Mouse (Mus musculus): ENCODE results near the gene Atp2c2. TPM values are rescaled to one million over a fixed set of nuclear protein-coding genes. Genes with fewer than 3 reads are reported as not detected.

Gene Atp2c2
- total RNA-seq (2017): not detected in 2 replicates

DNA sequence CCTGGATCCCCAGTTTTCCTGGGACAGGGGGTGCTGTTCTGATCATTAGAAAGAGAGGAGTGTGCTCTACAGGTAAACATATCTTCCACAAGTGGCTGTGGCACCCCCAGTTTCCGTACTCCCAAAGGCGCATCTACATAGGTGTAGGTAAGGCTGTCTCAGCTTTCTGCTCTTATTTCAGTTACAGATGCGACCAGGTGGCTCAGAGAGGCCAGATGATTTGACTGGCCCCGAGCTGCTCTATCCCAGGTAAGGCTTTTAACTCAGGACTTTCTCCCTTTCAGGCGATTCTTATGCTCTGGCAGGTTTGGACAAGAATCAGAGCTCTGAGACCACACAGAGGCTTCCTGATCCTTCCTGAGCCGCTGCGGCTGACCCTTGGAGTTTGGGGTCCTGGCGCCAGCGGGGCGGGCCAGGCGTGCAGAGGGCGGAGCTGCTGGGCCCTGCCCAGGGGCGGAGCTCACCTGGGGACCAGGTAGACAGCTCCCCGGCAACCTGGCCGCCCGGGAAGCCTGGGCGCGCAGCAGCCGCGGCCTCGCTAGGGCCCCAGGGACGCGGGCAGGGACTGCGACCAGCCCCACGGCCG, at the start of gene Atp2c2:
Atp2c2 (plus strand) TSS at position 461 of the 586 bp plus-strand sequence.
- ATAC-seq (ENCODE audit: extremely low read depth, insufficient number of reproducible peaks, low FRiP score, poor library complexity, severe bottlenecking): no peak

DNA sequence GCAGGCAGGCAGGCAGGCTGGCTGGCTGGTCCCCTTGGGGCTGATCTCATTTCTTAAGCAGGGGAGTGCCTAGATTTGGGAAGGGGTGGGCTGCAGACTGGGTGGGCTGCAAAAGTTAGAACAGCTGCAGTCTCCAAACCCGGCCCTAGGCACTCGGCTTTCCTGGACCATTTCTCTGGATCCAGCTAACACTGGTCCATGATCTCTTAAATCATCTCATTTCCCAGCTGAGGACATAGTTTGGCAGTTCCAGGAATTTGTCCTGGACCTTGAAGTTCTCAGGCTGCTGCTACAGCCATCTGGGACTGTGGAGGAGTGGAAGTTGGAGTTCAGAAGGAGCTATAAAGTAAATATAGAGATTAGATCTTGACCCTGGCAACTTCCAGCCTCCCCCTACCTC, 48.5 kb upstream of the Atp2c2 start:
- no peak for ATAC-seq (ENCODE audit: extremely low read depth, insufficient number of reproducible peaks, low FRiP score, poor library complexity, severe bottlenecking)

DNA sequence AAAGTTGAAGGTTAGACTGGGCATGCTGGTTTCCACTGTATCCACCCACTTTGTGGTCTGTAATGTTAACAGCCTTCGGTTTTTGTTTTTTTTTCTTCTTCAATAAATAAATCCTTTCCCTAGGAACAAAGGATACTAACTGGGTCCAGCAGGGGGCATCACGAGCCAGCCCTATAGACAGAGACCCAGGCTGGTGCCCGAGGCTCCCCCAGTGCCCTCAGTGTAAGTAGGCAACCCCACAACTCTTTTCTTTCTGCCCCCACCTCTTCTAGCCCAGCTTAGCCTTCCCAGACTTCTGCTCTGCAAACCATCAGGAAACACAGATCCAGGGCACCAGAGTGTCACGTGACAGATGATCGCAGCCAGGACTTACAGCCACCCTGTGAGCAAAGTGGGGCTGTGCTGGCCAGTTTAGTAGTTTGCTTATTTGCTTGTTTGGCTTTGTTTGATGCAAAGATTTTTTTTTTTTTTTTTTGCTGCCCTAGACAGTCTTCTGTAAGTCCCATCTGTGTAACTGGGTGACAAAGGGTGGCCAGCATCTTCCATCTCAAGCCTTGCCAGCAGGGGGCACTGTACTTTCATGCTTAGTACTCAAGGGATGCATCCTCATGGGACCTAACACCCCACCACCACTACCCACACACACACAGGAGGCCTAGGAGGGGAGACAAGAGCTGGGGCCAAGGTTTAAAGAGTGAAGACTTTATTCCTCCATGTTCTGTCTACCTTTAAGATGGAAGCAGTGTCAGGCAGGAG, 42.9 kb upstream of the Atp2c2 start:
- ATAC-seq (ENCODE audit: extremely low read depth, insufficient number of reproducible peaks, low FRiP score, poor library complexity, severe bottlenecking): no peak

DNA sequence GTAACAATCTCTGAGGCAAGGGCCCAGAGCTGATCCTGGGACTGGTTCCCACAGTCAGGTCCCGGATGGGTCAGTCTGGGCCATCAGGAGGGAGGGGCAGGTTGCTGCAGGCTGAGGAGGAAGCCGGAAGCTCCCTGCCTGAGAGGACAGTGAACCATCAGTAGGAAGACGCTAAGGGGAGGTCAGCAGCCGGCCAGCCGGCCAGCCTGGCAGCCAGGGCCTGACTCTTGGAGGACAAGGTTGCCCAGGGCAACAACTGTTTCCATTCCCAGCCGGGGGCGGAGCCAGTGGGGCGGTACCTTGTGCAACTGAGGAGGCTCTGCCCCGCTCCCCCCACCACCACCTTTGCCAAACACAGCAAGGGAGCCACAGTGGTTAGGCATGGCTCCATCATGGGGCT, 38.7 kb upstream of the Atp2c2 start:
- ATAC-seq (ENCODE audit: extremely low read depth, insufficient number of reproducible peaks, low FRiP score, poor library complexity, severe bottlenecking): no peak

DNA sequence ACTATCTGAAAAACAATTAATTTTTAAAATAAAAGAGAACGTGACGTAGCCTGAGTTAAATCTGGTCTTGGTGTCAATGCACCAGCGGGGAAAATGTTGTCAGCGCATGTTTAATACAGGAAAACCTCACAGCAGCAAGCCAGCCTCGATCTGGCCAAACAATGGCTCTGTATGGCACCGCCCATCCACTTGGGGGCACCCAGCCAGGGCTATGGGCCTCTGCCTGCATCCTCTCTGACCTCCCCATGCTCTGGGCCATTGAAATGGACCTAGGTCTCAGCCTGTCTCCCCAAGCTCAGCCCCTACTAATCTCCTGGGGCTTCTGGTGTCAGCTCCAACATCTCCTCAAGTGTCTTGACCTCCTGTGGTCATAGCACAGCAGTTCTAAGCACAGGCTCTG, 37.9 kb upstream of the Atp2c2 start:
- no peak for ATAC-seq (ENCODE audit: extremely low read depth, insufficient number of reproducible peaks, low FRiP score, poor library complexity, severe bottlenecking)

DNA sequence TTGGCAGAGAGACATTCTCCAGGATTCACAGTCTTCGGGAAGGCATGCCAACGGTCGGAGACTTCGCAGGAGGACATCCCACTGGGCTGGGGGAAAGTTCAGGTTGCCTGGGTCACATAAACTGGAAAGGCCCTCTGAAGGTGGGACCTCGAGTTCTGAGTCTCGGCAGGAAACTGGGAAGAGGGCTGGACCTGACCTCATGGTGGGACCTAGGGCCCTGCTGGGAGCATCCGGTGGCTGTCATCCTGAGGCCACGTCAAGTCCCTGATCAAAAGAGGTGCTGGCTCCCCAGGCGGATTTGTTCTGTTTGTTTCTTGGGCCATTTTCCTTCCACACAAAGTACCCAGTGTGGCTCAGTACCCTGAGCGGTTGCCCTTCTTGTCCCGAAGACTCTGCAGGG, 36.4 kb upstream of the Atp2c2 start:
- no peak for ATAC-seq (ENCODE audit: extremely low read depth, insufficient number of reproducible peaks, low FRiP score, poor library complexity, severe bottlenecking)

DNA sequence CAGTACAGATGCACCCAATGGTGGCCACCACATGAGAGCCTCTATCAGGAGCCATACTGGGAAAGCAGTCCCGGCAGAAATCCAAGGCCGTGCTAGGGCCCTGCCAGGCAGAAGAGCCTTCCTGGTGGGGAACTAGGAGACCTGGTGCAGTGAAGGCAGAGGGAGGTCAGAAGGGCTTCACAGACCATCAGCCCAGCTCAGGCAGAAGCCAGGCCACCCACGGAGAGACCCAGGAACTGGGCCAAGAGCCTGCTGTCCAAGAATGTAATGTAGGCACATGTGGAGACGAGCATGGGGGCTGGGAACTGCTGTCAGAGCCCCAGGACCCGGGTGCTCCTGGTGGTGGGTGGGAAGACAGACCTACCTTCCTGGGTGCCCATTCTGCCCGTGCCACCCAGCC, 34.5 kb upstream of the Atp2c2 start:
- no peak for ATAC-seq (ENCODE audit: extremely low read depth, insufficient number of reproducible peaks, low FRiP score, poor library complexity, severe bottlenecking)

DNA sequence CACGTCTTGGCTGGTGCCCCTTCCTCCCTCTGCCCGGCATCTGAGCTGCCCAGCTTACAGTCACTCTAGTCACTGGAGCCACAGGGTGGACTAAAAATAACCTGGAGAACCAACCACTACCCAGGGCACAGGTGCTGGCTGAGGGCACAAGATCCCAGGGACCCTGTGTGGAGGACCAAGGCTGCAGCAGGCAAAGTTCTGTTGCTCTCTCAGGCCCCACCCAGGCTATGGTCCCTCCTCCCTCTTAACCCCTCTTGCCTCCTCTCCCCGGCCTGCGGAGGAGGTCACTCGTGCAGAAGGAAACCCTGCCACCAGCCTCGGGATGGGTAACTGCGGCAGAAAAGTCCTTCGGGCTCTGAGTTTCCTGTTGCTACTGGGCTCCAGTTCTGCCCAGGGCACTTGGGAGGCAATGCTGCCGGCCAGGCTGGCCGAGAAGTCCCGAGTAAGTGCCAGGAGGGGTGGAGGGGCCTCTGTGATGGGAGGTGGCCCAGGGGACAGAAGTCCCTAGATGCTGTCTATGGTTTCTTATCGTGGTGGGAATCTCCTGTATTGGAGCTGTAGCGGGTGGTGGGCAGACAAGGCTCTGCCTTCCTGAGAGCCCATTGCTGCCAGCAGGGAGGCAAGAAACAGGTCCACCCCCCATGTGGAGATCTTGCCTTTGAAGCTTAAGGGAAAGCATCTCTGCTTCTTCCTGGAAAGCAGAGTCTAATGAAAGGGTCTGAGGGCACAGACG, 33.4 kb upstream of the Atp2c2 start, which contains the start of gene Wfdc1:
Wfdc1 (plus strand) TSS at position 147 of the 733 bp plus-strand sequence.
- no peak for ATAC-seq (ENCODE audit: extremely low read depth, insufficient number of reproducible peaks, low FRiP score, poor library complexity, severe bottlenecking)

DNA sequence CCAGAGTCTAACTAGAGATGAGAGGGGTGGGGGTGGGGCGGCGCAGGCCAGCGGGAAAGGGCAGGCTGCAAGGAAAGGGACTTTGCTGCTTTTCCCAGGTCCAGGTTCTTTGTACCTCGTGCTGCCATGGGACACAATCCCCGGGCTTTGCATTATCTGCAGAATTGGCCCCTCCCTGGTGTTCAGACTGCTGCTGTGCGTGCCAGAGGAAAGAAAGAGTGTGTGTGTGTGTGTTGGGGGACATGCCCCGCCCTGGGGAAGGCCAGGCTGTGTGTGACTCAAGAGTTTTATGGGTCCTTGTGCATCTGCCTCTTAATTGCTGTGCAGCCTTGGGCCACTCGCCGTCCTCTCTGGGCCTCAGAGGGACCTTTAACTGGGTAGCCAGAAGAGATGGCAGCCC, 31.4 kb upstream of the Atp2c2 start:
- no peak for ATAC-seq (ENCODE audit: extremely low read depth, insufficient number of reproducible peaks, low FRiP score, poor library complexity, severe bottlenecking)

DNA sequence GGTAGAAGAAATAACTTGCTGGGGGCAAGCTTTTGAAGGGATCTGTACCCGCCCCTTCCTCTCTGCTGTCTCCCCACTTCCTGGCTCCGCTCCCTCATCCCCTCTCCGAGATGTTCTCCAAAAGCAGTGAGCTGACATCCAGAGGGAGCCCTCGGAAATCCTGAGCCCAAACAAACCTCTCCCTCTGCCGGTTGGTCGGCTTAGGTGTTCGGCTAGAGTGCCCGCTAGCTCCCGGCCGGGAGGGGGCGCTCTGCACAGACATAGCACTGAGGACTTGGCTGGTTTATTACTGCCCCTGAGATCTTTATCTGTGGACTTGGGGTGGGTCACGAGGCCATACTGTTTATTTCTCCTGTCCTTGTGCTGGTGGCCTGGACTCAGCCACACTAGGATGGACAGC, 30.5 kb upstream of the Atp2c2 start:
- no peak for ATAC-seq (ENCODE audit: extremely low read depth, insufficient number of reproducible peaks, low FRiP score, poor library complexity, severe bottlenecking)

DNA sequence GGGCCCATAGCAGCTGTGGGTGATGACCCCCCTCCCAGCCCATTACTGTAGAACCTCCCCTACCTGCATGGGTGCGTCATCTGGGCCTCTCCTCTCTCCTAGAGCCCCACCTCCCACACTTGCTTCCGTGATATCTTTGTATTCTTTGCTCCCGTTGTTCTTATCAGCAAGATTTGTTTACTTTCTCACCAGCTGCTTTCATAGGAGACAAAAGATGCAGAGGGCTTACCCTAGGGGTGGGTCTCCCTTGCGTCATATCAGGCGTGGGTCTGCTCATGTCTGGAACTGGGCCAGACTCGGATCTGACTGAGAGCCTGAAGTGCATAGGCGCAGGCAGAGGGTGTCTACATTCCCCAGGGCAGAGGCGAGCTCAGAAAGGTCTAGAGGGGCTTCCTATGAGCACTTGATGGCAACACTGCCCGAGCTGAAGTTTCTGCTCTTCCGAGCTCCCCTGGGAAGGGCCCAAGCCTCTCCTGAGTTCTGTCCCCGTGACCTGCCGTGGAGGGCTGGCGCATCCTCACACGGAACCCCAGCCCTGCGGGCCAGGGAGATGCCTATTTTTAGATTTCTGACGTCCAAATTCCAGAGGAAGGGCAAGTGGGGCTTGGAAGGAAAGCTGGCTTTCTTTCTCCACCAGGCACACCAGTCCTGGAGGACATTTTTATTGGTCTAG, 29.3 kb upstream of the Atp2c2 start:
- no peak for ATAC-seq (ENCODE audit: extremely low read depth, insufficient number of reproducible peaks, low FRiP score, poor library complexity, severe bottlenecking)

DNA sequence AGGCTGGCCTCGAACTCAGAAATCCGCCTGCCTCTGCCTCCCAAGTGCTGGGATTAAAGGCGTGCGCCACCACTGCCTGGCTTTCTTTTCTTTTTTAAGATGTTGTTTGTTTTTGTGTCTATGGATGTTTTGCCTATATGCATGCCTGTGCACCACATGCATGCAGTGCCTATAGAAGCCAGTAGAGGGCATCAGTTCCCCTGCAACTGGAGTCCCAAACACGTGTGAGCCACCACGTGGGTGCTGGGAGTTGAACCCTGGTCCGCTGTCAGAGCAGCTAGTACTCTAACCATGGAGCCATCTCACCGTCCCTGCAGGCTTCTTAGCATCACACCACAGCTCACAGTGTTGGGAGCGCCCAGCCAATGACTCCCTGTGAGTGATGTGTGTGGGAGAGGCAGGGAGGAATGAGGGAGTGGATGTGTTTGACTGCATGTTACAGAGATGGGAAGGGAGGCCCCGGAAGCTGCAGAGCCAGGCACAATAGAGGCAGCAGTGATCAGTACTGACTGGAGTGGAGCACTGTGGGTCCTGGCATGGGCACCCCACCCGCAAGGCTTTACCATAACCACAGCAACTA, 25.7 kb upstream of the Atp2c2 start:
- no peak for ATAC-seq (ENCODE audit: extremely low read depth, insufficient number of reproducible peaks, low FRiP score, poor library complexity, severe bottlenecking)

DNA sequence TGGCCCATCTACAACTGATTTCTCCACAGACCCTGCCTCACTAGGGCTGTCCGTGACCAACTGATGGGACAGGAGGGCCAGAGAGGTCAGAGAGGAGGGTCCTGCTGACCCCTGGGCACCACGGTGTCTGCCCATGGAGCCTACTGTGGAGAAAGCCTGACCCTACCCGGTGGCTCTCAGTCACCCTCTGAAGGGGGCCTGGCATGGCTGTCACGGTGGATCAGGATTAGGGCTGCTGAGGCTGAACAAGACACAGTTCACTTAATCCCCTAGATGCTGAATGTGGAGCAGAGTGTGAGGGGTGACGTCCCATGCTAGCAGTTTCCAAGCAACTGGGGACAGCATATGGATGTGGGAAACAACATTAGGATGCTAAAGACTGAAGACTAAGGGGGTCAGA, 24.4 kb upstream of the Atp2c2 start:
- no peak for ATAC-seq (ENCODE audit: extremely low read depth, insufficient number of reproducible peaks, low FRiP score, poor library complexity, severe bottlenecking)

DNA sequence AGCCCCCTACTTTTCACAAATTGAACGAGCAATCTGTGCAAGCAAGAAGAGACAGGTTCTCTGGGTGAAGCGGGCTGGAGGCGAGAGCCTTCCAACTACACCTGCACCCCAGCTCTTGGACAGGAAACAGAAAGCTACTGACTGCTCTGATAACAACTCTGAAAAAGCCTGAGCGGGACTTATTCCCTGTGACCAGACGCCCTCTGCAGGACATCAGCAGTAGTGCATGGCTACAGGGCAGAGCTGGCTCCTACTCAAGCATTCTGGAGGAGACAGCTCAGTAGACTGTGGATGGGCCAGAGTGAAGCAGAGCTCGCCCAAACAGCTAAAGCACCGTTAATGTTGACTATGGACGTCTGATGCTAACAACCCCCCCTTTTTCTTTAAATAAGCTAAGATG, 23.4 kb upstream of the Atp2c2 start:
- ATAC-seq (ENCODE audit: extremely low read depth, insufficient number of reproducible peaks, low FRiP score, poor library complexity, severe bottlenecking): peak; percentile 64

DNA sequence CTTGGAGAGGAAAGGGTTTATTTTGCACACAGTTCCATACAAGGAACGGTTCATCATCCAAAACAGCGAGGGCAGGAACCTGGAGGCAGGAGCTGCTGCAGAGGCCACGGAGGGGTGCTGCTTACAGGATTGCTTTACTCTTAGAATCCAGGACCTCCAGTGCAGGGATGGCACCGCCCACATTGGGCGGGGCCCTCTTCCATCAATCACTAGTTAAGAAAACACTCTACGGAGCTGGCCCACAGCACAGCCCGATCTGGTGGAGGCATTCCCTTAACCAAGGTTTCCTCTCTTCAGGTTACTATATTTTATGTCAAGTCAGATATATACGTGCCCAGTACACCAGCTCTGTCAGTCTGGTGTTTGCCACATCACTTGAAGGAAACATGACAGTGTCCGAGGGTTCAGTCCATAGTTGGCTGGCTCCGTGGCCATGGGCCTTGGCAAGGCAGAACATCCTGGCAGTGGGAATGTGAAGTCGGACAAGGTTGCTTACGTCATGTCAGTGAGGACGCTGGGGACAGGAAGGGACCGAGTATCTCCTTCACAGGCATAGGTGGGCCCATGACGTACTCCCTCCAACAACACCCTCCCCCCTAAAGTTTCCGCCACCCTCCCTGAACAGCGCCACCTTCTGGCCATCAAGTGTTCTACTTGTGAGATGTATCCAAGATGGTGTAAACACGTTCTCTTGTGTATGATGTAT, 21.5 kb upstream of the Atp2c2 start:
- ATAC-seq (ENCODE audit: extremely low read depth, insufficient number of reproducible peaks, low FRiP score, poor library complexity, severe bottlenecking): no peak

DNA sequence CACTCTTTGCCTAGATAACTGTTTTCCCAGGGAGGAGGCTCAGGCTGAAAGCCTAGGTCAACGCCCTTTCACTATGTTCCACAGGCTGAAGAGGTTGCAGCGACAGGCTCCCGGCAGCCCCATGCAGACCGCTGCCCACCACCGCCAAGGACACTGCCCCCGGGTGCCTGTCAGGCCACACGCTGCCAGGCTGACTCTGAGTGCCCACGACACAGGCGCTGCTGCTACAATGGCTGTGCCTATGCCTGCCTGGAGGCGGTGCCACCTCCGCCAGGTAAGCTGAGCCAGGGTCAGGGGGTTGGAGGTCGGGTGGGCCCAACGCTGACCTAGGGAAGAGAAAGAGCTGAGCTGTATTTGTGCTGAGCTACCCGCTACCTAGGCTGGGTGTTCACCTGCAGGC, 20.6 kb upstream of the Atp2c2 start:
- ATAC-seq (ENCODE audit: extremely low read depth, insufficient number of reproducible peaks, low FRiP score, poor library complexity, severe bottlenecking): no peak

DNA sequence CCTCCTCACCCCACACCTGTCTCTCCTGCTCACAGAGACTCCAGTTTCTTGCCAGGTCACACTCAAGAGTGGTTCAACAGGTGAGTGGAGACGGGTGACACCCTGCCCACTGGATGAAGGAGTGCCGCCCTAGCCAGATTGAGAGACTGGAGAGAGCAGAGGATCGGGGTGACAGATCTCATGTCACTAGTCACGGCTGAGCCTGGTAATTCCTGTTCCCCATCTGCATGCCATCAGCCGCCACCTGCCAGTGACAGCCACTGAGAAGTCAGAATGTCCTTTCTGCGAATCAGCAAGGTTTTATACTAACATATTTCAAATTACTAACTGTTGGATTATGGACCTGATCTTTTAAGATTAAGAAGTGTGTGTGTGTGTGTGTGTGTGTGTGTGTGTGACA, 9.2 kb upstream of the Atp2c2 start:
- ATAC-seq (ENCODE audit: extremely low read depth, insufficient number of reproducible peaks, low FRiP score, poor library complexity, severe bottlenecking): no peak

DNA sequence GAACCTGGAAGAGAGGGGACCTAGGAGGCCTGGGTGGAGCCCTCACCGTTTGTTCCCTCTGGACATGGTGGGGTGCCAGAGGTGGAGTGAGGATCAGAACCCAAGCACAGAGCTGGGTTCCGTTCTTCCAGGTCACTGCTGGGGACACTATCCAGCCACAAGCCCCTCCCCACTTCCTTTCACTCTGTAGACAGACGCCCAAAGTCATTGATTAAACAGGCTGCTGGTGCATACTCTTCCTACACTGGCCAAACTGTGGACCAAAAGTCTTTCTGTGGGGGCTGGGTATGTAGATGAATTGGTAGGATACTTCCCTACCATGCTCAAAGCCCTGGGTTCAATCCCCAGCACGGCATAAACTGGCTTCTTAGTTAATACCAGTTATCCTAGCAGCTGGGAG, 7.8 kb upstream of the Atp2c2 start:
- ATAC-seq (ENCODE audit: extremely low read depth, insufficient number of reproducible peaks, low FRiP score, poor library complexity, severe bottlenecking): no peak

DNA sequence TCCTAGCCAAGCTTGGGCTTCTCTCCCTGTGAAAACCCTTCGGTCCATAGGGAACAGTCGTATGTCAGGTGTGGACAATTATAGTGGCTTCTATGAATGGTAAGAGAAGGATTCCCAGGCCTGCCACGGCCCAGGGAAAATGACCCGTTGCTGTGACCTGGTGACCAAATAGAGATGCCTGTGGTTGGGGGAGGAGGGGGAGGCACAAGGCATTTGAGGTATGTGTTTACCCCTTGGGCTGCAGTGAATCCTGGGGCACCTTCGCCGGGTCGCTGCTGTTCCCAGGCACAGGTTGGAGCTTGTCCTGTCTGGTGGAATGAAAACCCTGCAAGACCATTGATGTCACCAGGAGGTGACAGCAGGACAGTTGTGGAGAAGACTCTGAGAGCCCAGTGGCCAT, 5.1 kb upstream of the Atp2c2 start:
- ATAC-seq (ENCODE audit: extremely low read depth, insufficient number of reproducible peaks, low FRiP score, poor library complexity, severe bottlenecking): no peak

Measured in neutrophil, adult 5-6 weeks (primary cell).